Mouse (Mus musculus): ENCODE data around the gene Osbpl6.

DNA sequence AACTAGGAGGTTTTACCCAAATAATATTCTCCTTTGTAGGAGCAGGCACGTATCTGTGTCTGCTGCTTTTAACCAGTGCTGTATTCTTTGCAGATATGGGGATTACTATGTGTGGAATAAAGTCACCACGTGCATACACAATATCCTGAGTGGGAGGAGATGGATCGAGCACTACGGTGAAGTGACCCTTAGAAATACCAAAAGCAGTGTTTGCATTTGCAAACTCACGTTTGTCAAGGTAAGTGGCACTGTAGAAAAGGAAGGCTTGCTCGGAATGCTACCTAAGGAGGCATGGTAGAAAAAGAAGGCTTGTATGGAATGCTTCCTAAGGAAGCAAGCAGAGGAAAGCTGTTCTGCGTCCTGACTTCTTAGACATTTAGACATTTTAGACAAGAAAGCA is 183.9 kb downstream of the Osbpl6 start:
- TF ChIP-seq CTCF (conservative IDR thresholded peaks at IDR 0.05; ENCODE audit: insufficient read depth, insufficient read length, low read depth, low read length) (no peak), POLR2A (IDR thresholded peaks at IDR 0.05; ENCODE audit: low read depth, low read length) (no peak)

Data from kidney, adult 2 months (tissue).